Mouse (Mus musculus) kidney, embryonic 16.5 days (tissue): ENCODE results near the gene Gm44511. TPM values are rescaled to one million over a fixed set of nuclear protein-coding genes. Genes with fewer than 3 reads are reported as not detected.
"Not testable (repeated sequence)": the region's sequence is repeated elsewhere in the genome, so short reads cannot be mapped to it uniquely, and the experiment has no call there.

ENCODE experiments used
- ATAC-seq: fragments of 200-750 bp; cut with Nextera tagmentation; 2 replicates; pipeline ENCODE4 v1.8.0; 2017; ENCODE audit warnings: moderate TSS enrichment; ENCODE audit not compliant: low FRiP score, low TSS enrichment
- H3K27ac ChIP-seq: fragments of 300-500 bp; sonication (generic); 2 replicates; pipeline ENCODE4 v1.5.1; 2014; ENCODE audit warnings: low read length
- H3K27me3 ChIP-seq: fragments of 300-500 bp; sonication (generic); 2 replicates; pipeline ENCODE4 v1.6.1; 2014; ENCODE audit warnings: low read length, control low read depth, mixed read lengths; ENCODE audit not compliant: insufficient read depth
- H3K36me3 ChIP-seq: fragments of 300-500 bp; sonication (generic); 2 replicates; pipeline ENCODE4 v1.6.1; 2014; ENCODE audit warnings: low read length, control low read depth, mixed read lengths; ENCODE audit not compliant: insufficient read depth
- H3K4me1 ChIP-seq: fragments of 300-500 bp; sonication (generic); 2 replicates; pipeline ENCODE4 v1.6.1; 2014; ENCODE audit warnings: low read length, control low read depth, mixed read lengths; ENCODE audit not compliant: insufficient read depth
- H3K4me2 ChIP-seq: fragments of 300-500 bp; sonication (generic); replicated peaks from 2 replicates; pipeline ENCODE4 v1.6.1; 2014; ENCODE audit warnings: low read depth, low read length
- H3K4me3 ChIP-seq: fragments of 300-500 bp; sonication (generic); 2 replicates; pipeline ENCODE4 v1.5.1; 2014; ENCODE audit warnings: mild to moderate bottlenecking, low read length
- H3K9ac ChIP-seq: fragments of 300-500 bp; sonication (generic); replicated peaks from 2 replicates; pipeline ENCODE4 v1.6.1; 2014; ENCODE audit warnings: low read length
- H3K9me3 ChIP-seq: fragments of 300-500 bp; sonication (generic); 2 replicates; pipeline ENCODE4 v1.6.1; 2016; ENCODE audit warnings: low read length, control low read depth
- WGBS: fragments of 180-500 bp; shearing (Covaris S2); extraction: QIAGEN DNeasy Blood & Tissue Kit; methylation state at CpG from one replicate; pipeline ENCODE4 v1.1.7; 2014; 5-methylcytosine and 5-hydroxymethylcytosine counted together
- polyA plus RNA-seq: library from polyadenylated mRNA; unstranded; fragments of >200 nt; fragmentation: Nextera tagmentation; extraction: Ambion mirVana; gene quantifications from 2 replicates; pipeline ENCODE4 v1.2.1, GENCODE M21; 2015

Gm44511 gene
- polyA plus RNA-seq, 1 experiment from 2014 or later, result not detected

- WGBS, result 89% methylated on average over 8 of the region's 8 CpGs
- no peaks in the 10 kb centered on the region for H3K9me3 ChIP-seq
- no peak for ATAC-seq
- H3K27ac ChIP-seq, result no peak overlapping the region
- no peak overlapping the region for H3K4me3 ChIP-seq
- H3K27me3 ChIP-seq, result no peaks in the 10 kb centered on the region
- no peak overlapping the region for H3K4me2 ChIP-seq
- no peaks in the 10 kb centered on the region for H3K36me3 ChIP-seq
- H3K9ac ChIP-seq, result no peak overlapping the region
- peaks cover 7% of the 10 kb centered on the region; the same call in 1 of the 2 replicates for H3K4me1 ChIP-seq
These were observed 10.3 kb upstream of the Gm44511 start for GRCm38 (mm10) chr6:128836191-128836954.

GRCm38 (mm10) chr6:128835571-128835970 is 9.5 kb upstream of the Gm44511 start:
- Histone ChIP-seq H3K4me1 (peaks cover 7% of the 10 kb centered on the region; the same call in 1 of the 2 replicates), H3K9me3 (no peaks in the 10 kb centered on the region), H3K9ac (no peak overlapping the region), H3K27me3 (no peaks in the 10 kb centered on the region), H3K4me2 (no peak overlapping the region), H3K36me3 (no peaks in the 10 kb centered on the region), H3K4me3 (no peak overlapping the region), H3K27ac (no peak overlapping the region)
- no peak for ATAC-seq
- 91% methylated on average over 4 of the region's 4 CpGs for WGBS

GRCm38 (mm10) chr6:128833046-128833445 is 6.9 kb upstream of the Gm44511 start:
- no peak overlapping the region for H3K9ac ChIP-seq
- no peaks in the 10 kb centered on the region for H3K27me3 ChIP-seq
- 77% methylated on average over 10 of the region's 10 CpGs for WGBS
- H3K4me1 ChIP-seq, result peaks cover 7% of the 10 kb centered on the region; the same call in 1 of the 2 replicates
- no peaks in the 10 kb centered on the region for H3K9me3 ChIP-seq
- ATAC-seq, result no peak
- no peak overlapping the region for H3K4me3 ChIP-seq
- no peak overlapping the region for H3K4me2 ChIP-seq
- H3K36me3 ChIP-seq, result no peaks in the 10 kb centered on the region
- no peak overlapping the region for H3K27ac ChIP-seq

- Histone ChIP-seq H3K4me1 (no peaks in the 10 kb centered on the region), H3K36me3 (no peaks in the 10 kb centered on the region), H3K4me2 (no peak overlapping the region), H3K9me3 (no peaks in the 10 kb centered on the region), H3K27me3 (no peaks in the 10 kb centered on the region), H3K27ac (no peak overlapping the region), H3K9ac (no peak overlapping the region), H3K4me3 (no peak overlapping the region)
- no peak for ATAC-seq
- 48% methylated on average over 4 of the region's 4 CpGs for WGBS
These were observed 3.7 kb upstream of the Gm44511 start for GRCm38 (mm10) chr6:128829837-128830236.

GRCm38 (mm10) chr6:128826781-128827180 is 666 bp upstream of the Gm44511 start:
- H3K36me3 ChIP-seq, result no peaks in the 10 kb centered on the region
- H3K4me2 ChIP-seq, result no peak overlapping the region
- ATAC-seq, result no peak
- no peaks in the 10 kb centered on the region for H3K27me3 ChIP-seq
- H3K9me3 ChIP-seq, result no peaks in the 10 kb centered on the region
- no peak overlapping the region for H3K9ac ChIP-seq
- no peaks in the 10 kb centered on the region for H3K4me1 ChIP-seq
- no peak overlapping the region for H3K4me3 ChIP-seq
- 91% methylated on average over 3 of the region's 3 CpGs for WGBS
- no peak overlapping the region for H3K27ac ChIP-seq

GRCm38 (mm10) chr6:128818083-128818802 is 7.9 kb downstream of the Gm44511 start:
- WGBS, result 80% methylated on average over 4 of the region's 4 CpGs
- H3K9me3 ChIP-seq, result no peaks in the 10 kb centered on the region
- H3K9ac ChIP-seq, result no peak overlapping the region
- no peak for ATAC-seq
- no peak overlapping the region for H3K4me2 ChIP-seq
- H3K36me3 ChIP-seq, result no peaks in the 10 kb centered on the region
- no peak overlapping the region for H3K27ac ChIP-seq
- H3K27me3 ChIP-seq, result no peaks in the 10 kb centered on the region
- no peak overlapping the region for H3K4me3 ChIP-seq
- no peaks in the 10 kb centered on the region for H3K4me1 ChIP-seq

GRCm38 (mm10) chr6:128808532-128808931 is 17.6 kb downstream of the Gm44511 start:
- no peak for ATAC-seq
- Histone ChIP-seq H3K9ac (no peak overlapping the region), H3K27ac (no peak overlapping the region), H3K4me1 (no peaks in the 10 kb centered on the region), H3K27me3 (no peaks in the 10 kb centered on the region), H3K36me3 (no peaks in the 10 kb centered on the region), H3K9me3 (no peaks in the 10 kb centered on the region), H3K4me3 (no peak overlapping the region), H3K4me2 (no peak overlapping the region)
- WGBS, result 86% methylated on average over 5 of the region's 5 CpGs

GRCm38 (mm10) chr6:128807021-128807420 is 19.1 kb downstream of the Gm44511 start:
- 77% methylated on average over 3 of the region's 3 CpGs for WGBS

GRCm38 (mm10) chr6:128804823-128805640 is 21.1 kb downstream of the Gm44511 start:
- not testable (repeated sequence) for H3K9me3 ChIP-seq, H3K9ac ChIP-seq, H3K27ac ChIP-seq, H3K36me3 ChIP-seq, H3K4me2 ChIP-seq, H3K4me1 ChIP-seq, H3K27me3 ChIP-seq, ATAC-seq, H3K4me3 ChIP-seq
- WGBS, result 65% methylated on average over 7 of the region's 7 CpGs

More at GRCm38 (mm10) chr6:128807021-128807420, 19.1 kb downstream of the Gm44511 start:
- Histone ChIP-seq H3K9me3 (no peaks in the 10 kb centered on the region), H3K4me1 (no peaks in the 10 kb centered on the region), H3K9ac (no peak overlapping the region), H3K4me2 (no peak overlapping the region), H3K27me3 (no peaks in the 10 kb centered on the region), H3K4me3 (no peak overlapping the region), H3K36me3 (no peaks in the 10 kb centered on the region), H3K27ac (no peak overlapping the region)
- no peak for ATAC-seq
